Mouse (Mus musculus) ES-Bruce4 (cell line): ENCODE measurements around the gene AC141477.1. TPM values are rescaled to one million over a fixed set of nuclear protein-coding genes. Genes with fewer than 3 reads are reported as not detected.
A peak's percentile ranks its signal among the peaks of the same experiment; 100 is the strongest.

Experiments
- H3K27ac ChIP-seq: 2 replicates; pipeline ENCODE4 v1.5.1; 2012; ENCODE audit warnings: low read length, inconsistent platforms; ENCODE audit not compliant: insufficient read depth
- H3K27me3 ChIP-seq: 2 replicates; pipeline ENCODE4 v1.6.1; 2012; ENCODE audit warnings: mild to moderate bottlenecking, low read length, inconsistent platforms; ENCODE audit not compliant: control insufficient read depth, poor library complexity, insufficient read depth, severe bottlenecking
- H3K36me3 ChIP-seq: 2 replicates; pipeline ENCODE4 v1.6.1; 2012; ENCODE audit warnings: inconsistent platforms, mild to moderate bottlenecking, low read length, moderate library complexity; ENCODE audit not compliant: control insufficient read depth, poor library complexity, insufficient read depth, severe bottlenecking
- H3K4me1 ChIP-seq: one replicate; pipeline ENCODE4 v1.8.1; 2011; ENCODE audit warnings: low read length; ENCODE audit not compliant: control insufficient read depth, insufficient read depth
- H3K4me3 ChIP-seq: 2 replicates; pipeline ENCODE4 v1.5.1; 2011; ENCODE audit warnings: low read depth, mild to moderate bottlenecking, low read length
- H3K9ac ChIP-seq: 2 replicates; pipeline ENCODE4 v1.6.1; 2012; ENCODE audit warnings: low read depth, mild to moderate bottlenecking, inconsistent platforms; ENCODE audit not compliant: poor library complexity, severe bottlenecking
- H3K9me3 ChIP-seq: replicated peaks from 2 replicates; pipeline ENCODE4 v1.6.1; 2012; ENCODE audit warnings: mild to moderate bottlenecking, low read length, inconsistent platforms; ENCODE audit not compliant: control insufficient read depth, poor library complexity, insufficient read depth, severe bottlenecking
- CTCF ChIP-seq: IDR thresholded peaks from one replicate; pipeline ENCODE4 v1.8.1; 2011; ENCODE audit warnings: low read depth, low read length
- EP300 ChIP-seq: IDR thresholded peaks from 2 replicates; pipeline ENCODE4 v1.6.1; 2011; ENCODE audit warnings: low read depth, low read length; ENCODE audit not compliant: insufficient read depth
- POLR2A ChIP-seq: IDR thresholded peaks from one replicate; pipeline ENCODE4 v1.8.1; 2011; ENCODE audit warnings: low read length; ENCODE audit not compliant: insufficient read depth
- polyA plus RNA-seq: library from polyadenylated mRNA; stranded (reverse); fragments of >200 nt; gene quantifications from 2 replicates; pipeline ENCODE4 v1.2.4, GENCODE M21; 2011; ENCODE audit warnings: low read depth; ENCODE audit not compliant: missing spikeins, insufficient read depth, insufficient read length

AC141477.1 gene
- polyA plus RNA-seq, 1 experiment, result 47.3 TPM

- TF ChIP-seq POLR2A, result no peak
- TF ChIP-seq EP300, result no peak
- no peak for TF ChIP-seq CTCF
- no peak overlapping the region for H3K9ac ChIP-seq
- no peaks in the 10 kb centered on the region for H3K4me1 ChIP-seq
- H3K27me3 ChIP-seq, result no peaks in the 10 kb centered on the region
- no peak overlapping the region for H3K27ac ChIP-seq
- no peaks in the 10 kb centered on the region for H3K9me3 ChIP-seq
- H3K36me3 ChIP-seq, result peaks cover 49% of the 10 kb centered on the region
- no peak overlapping the region for H3K4me3 ChIP-seq
These were observed 33.5 kb upstream of the AC141477.1 start for GRCm38 (mm10) chr10:76473759-76474158.

- H3K36me3 ChIP-seq, result peaks cover 20% of the 10 kb centered on the region
- TF ChIP-seq CTCF (no peak), POLR2A (no peak), EP300 (no peak)
- H3K9me3 ChIP-seq, result no peaks in the 10 kb centered on the region
- no peaks in the 10 kb centered on the region for H3K27me3 ChIP-seq
- H3K4me1 ChIP-seq, result no peaks in the 10 kb centered on the region
- H3K9ac ChIP-seq, result peak within 1 kb of the TSS; percentile 79
- H3K27ac ChIP-seq, result no peak within 1 kb of the TSS
- peak within 1 kb of the TSS; percentile 89 for H3K4me3 ChIP-seq
These were observed 28.2 kb upstream of the AC141477.1 start, which contains the start of the genes Mcm3ap and Ybey for GRCm38 (mm10) chr10:76468203-76469162. TSS of gene Mcm3ap (plus strand) at chr10:76468927. TSS of gene Ybey (minus strand) at chr10:76469114.

- no peaks in the 10 kb centered on the region for H3K27me3 ChIP-seq
- H3K9ac ChIP-seq, result peak overlapping the region; percentile 61
- TF ChIP-seq CTCF (no peak), EP300 (no peak), POLR2A (no peak)
- H3K4me1 ChIP-seq, result peaks cover 5% of the 10 kb centered on the region
- peaks cover 14% of the 10 kb centered on the region for H3K9me3 ChIP-seq
- H3K36me3 ChIP-seq, result no peaks in the 10 kb centered on the region
- H3K4me3 ChIP-seq, result peak overlapping the region; percentile 65
- H3K27ac ChIP-seq, result peak overlapping the region; percentile 26; the same call in 1 of the 2 replicates
These were observed 22.5 kb upstream of the AC141477.1 start for GRCm38 (mm10) chr10:76462721-76463120.

- Histone ChIP-seq H3K36me3 (no peaks in the 10 kb centered on the region), H3K27ac (peak overlapping the region; percentile 26; the same call in 1 of the 2 replicates), H3K9ac (0 out of 2 replicates have a peak overlapping the region, but pooled peaks have one; percentile 31), H3K4me3 (peak overlapping the region; percentile 18; the same call in 1 of the 2 replicates), H3K27me3 (no peaks in the 10 kb centered on the region), H3K9me3 (peaks cover 14% of the 10 kb centered on the region), H3K4me1 (peaks cover 5% of the 10 kb centered on the region)
- TF ChIP-seq EP300 (no peak), CTCF (no peak), POLR2A (no peak)
These were observed 22.1 kb upstream of the AC141477.1 start for GRCm38 (mm10) chr10:76462312-76462711.

- Histone ChIP-seq H3K4me3 (no peak overlapping the region), H3K27me3 (no peaks in the 10 kb centered on the region), H3K36me3 (no peaks in the 10 kb centered on the region), H3K9me3 (peaks cover 14% of the 10 kb centered on the region), H3K27ac (no peak overlapping the region), H3K4me1 (peaks cover 5% of the 10 kb centered on the region), H3K9ac (no peak overlapping the region)
- TF ChIP-seq CTCF (no peak), EP300 (no peak), POLR2A (no peak)
These were observed 21.0 kb upstream of the AC141477.1 start for GRCm38 (mm10) chr10:76461255-76461654.

- TF ChIP-seq EP300 (no peak), CTCF (peak; percentile 77)
- H3K4me3 ChIP-seq, result no peak overlapping the region
- no peak overlapping the region for H3K27ac ChIP-seq
- H3K36me3 ChIP-seq, result no peaks in the 10 kb centered on the region
- H3K4me1 ChIP-seq, result no peaks in the 10 kb centered on the region
- H3K9ac ChIP-seq, result no peak overlapping the region
- no peaks in the 10 kb centered on the region for H3K27me3 ChIP-seq
- peaks cover 10% of the 10 kb centered on the region; the same call in 1 of the 2 replicates for H3K9me3 ChIP-seq
These were observed 15.0 kb upstream of the AC141477.1 start for GRCm38 (mm10) chr10:76455289-76455688.
